Mouse (Mus musculus) cerebellum, adult 8-10 months (tissue): ENCODE results near the gene Mettl9.

ENCODE experiments used
- DNase-seq: peaks from one replicate; pipeline ENCODE4 v3.0.0; 2022

The Mettl9 gene

GRCm38 (mm10) chr7:121045671-121046453 lies 11.6 kb downstream of the Mettl9 start:
- no peak for DNase-seq

GRCm38 (mm10) chr7:121047624-121048023 lies 13.4 kb downstream of the Mettl9 start:
- DNase-seq: no peak

- no peak for DNase-seq
Measured at GRCm38 (mm10) chr7:121053071-121053470, 18.8 kb downstream of the Mettl9 start.

- no peak for DNase-seq
Measured at GRCm38 (mm10) chr7:121059477-121060218, 25.4 kb downstream of the Mettl9 start.

GRCm38 (mm10) chr7:121064309-121064708 lies 30.1 kb downstream of the Mettl9 start:
- no peak for DNase-seq

GRCm38 (mm10) chr7:121071276-121071675 lies 37.0 kb downstream of the Mettl9 start:
- no peak for DNase-seq

- no peak for DNase-seq
Measured at GRCm38 (mm10) chr7:121072506-121072905, 38.3 kb downstream of the Mettl9 start.

- no peak for DNase-seq
Measured at GRCm38 (mm10) chr7:121074281-121074680, 40.0 kb downstream of the Mettl9 start, which contains the start of gene Igsf6. TSS of gene Igsf6 (minus strand) at chr7:121074572.

- DNase-seq: no peak
Measured at GRCm38 (mm10) chr7:121074801-121075400, 40.7 kb downstream of the Mettl9 start.

- DNase-seq: peak; percentile 29
Measured at GRCm38 (mm10) chr7:121075416-121075815, 41.2 kb downstream of the Mettl9 start.

- DNase-seq: no peak
Measured at GRCm38 (mm10) chr7:121077311-121077710, 43.1 kb downstream of the Mettl9 start.

- peak; percentile 61 for DNase-seq
Measured at GRCm38 (mm10) chr7:121077829-121078228, 43.6 kb downstream of the Mettl9 start.

- DNase-seq: no peak
Measured at GRCm38 (mm10) chr7:121081350-121081749, 47.1 kb downstream of the Mettl9 start, which contains the start of gene Otoa. TSS of gene Otoa (plus strand) at chr7:121081650.

- DNase-seq: no peak
Measured at GRCm38 (mm10) chr7:121081816-121082215, 47.6 kb downstream of the Mettl9 start.

GRCm38 (mm10) chr7:121082949-121083513 lies 48.8 kb downstream of the Mettl9 start:
- no peak for DNase-seq

GRCm38 (mm10) chr7:121084840-121085453 lies 50.7 kb downstream of the Mettl9 start:
- DNase-seq: no peak

- no peak for DNase-seq
Measured at GRCm38 (mm10) chr7:121085500-121085899, 51.3 kb downstream of the Mettl9 start.

GRCm38 (mm10) chr7:121088745-121089144 lies 54.5 kb downstream of the Mettl9 start:
- DNase-seq: no peak

GRCm38 (mm10) chr7:121090748-121091147 lies 56.5 kb downstream of the Mettl9 start:
- DNase-seq: no peak

GRCm38 (mm10) chr7:121093026-121093425 lies 58.8 kb downstream of the Mettl9 start:
- DNase-seq: no peak

- no peak for DNase-seq
Measured at GRCm38 (mm10) chr7:121098614-121099389, 64.6 kb downstream of the Mettl9 start.

GRCm38 (mm10) chr7:121107851-121108250 lies 73.6 kb downstream of the Mettl9 start:
- no peak for DNase-seq
